Comparison of ENCODE assay signal across 15 mouse cellular contexts in genomic region chr17:45016746-45017145, GRCm38 (mm10).
DNase-seq lines count a peak whose midpoint lies in the region.
"Had no signal": no experiment of that assay in that cellular context is flagged by ENCODE, and none has a peak within 500 bp of the region (broad histone marks: within the 10 kb centered on the region; RNA-seq: fewer than 3 reads in every experiment).

No protein-coding gene starts in this region.

- DNase-seq in adrenal gland, adult 2 months: peak; percentile 64
- DNase-seq in adrenal gland, postnatal 25 days: no peak
- DNase-seq in adrenal gland, postnatal 14 days: peak; percentile 29
- DNase-seq in adrenal gland, adult 18-20 months (ENCODE audit: low spot score in 2 of 2): no peak
- peak; percentile 29 to 49 for DNase-seq in adrenal gland, postnatal 36 days
- no peak for DNase-seq in lung, postnatal 4 days
- DNase-seq: B cell, adult 2 months; cerebellum, adult 11 months; cerebellum, adult 18-20 months; cerebellum, adult 8-10 months; cerebellum, adult 9-11 months; cerebellum, postnatal 14 days; cerebellum, postnatal 36 days; embryo, embryonic 11 days; forebrain, postnatal 0 days had no signal

Comparison
In these comparisons a context has a peak if more than half of its experiments do, and no peak if none do; other contexts are left out.
1. DNase-seq: peak in adrenal gland, adult 2 months (single experiment), adrenal gland, postnatal 14 days (single experiment) and adrenal gland, postnatal 36 days (2 of 2); none in adrenal gland, postnatal 25 days (single experiment), adrenal gland, adult 18-20 months (0 of 2) and lung, postnatal 4 days (0 of 2).